Mouse (Mus musculus) ZHBTc4 (cell line): ENCODE measurements at regions not wholly inside any gene's neighbourhood (a gene's known extent, or its start where the extent isn't known, plus 50 kb on each side); places are given as distances from the start of the nearest gene placed in this dataset.
"Not testable (repeated sequence)": the region's sequence is repeated elsewhere in the genome, so short reads cannot be mapped to it uniquely, and the experiment has no call there.

Experiments used
- DNase-seq: peaks from one replicate; pipeline ENCODE4 v3.0.0-alpha.2; 2011; ENCODE audit warnings: low read depth, low spot score

DNA sequence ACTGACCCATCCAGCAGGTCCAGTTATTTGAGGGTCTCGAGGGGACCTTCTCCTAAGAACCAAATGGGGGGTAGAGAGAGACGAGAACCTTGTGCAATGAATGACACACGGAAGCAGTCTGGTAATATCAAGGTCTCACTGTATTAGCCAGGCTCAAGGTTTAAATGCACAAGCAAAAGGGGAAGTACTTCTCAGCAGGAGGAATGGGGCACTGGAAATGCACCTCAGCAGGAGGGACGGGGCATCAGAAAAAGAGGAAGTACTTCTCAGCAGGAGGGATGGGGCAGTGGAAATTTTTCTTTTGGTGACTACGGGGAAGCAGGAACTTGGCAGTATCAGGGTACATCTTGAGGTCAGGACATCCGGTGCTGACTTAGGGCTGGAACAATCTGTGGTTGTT, 74.9 kb upstream of the Vmn1r3 start:
- DNase-seq: peak; percentile 43

DNA sequence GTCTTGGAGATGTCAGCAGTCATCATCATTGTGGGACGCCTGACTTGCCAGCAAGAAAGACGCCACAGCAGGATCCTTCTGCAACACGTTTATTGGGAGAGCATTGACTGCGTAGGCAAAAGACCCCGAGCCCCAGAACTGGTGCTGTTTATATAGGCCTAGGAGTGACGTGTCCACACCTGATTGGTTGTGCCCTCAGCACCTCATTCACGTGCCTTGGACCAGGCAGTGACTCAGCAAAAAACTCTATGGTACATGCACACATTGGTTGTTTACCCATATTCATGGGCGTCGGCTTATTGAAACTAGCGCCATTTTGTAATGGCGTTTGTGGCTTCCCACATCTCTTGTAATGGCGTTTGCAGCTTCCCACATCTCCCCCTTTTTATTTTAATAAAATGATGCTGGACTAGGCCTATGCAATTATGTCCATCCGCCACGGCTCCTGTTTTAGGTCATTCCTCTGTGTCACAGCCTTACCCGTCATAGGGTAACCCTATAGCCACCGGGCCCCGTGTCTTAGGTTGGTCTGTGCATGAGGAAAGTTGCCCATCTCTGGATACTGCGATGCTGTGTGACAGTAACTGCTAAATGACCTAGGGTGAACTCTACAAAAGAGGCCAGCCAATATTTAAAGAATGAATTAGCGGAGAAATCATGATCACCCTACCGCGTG, 67.6 kb upstream of the Vmn1r3 start:
- not testable (repeated sequence) for DNase-seq

DNA sequence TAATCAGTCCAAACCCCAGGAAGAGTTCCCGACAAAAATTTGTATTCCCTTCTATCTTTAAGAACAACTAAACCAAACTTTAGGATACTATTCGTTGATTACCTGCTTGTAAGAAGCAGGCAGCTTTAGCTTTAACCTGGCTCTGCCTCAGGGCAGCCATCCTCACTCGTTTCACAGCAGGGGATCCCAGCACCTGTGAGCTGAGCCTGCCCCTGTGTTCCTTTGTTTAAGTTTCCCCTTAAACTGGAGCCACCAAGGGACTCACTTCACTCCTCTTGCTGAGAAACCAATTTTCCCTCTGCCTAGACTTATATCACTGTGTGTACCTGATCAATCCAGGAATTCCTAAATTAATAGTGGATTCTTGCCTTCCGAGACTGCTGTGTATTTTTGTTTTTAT, 65.1 kb upstream of the Vmn1r3 start:
- DNase-seq: peak; percentile 78

DNA sequence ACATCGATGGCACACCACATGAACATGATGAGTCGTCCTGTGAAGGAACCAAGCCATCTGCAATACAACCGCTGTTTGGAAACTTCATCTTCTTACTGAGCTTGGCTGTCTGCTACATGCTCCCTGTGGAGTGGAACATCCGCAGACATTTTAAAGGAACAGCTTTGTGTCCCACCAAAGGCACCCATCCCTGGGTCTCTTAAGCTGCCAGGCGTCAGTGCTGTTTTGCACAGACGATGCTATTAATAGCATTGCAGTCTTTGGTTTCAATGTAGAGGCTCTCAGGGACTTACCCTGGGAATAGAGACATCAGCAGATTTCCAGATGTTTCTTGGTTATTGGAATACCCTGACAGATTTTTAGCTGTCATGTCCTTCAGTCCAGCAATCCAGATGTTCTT, 56.9 kb upstream of the Vmn1r3 start:
- DNase-seq: not testable (repeated sequence)

DNA sequence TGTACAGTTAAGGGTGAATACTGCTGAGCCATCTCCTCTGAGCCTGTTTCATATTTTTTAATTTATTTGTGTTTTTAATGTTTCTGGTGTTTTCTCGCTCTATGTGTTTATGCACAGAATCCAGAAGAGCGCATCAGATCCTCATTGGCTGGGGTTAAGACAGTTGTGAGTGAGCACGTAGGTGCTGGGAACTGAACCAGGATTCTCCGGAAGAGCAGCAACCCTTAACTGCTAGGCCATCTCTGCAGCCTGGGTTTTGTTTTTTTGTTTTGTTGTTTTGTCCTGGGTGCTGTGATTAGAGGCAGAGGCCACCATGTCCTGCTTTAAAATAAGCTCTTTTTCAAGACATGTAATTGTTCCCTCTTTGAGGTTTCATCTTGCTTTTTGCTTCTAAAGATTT, 56.2 kb upstream of the Vmn1r3 start:
- not testable (repeated sequence) for DNase-seq

DNA sequence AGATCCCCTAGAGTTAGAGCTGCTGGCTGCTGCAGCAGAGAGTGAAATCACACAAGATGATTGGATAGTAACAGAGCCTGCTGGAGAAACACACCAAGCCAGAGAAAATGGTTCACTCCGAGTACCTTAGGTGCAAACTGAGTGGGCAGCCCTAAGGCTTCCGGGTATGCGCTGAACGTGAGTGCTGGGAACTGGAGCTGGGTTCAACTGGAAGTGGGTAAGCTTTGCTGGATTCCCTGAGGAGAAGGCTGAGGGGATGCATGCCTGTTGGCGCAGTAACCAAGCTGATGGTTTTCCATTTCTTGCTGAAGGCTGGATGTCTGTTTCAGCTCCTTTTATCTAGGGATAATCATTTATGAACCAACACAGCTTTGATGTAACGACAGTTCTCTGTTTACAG, 53.3 kb upstream of the Vmn1r3 start:
- DNase-seq: not testable (repeated sequence)

DNA sequence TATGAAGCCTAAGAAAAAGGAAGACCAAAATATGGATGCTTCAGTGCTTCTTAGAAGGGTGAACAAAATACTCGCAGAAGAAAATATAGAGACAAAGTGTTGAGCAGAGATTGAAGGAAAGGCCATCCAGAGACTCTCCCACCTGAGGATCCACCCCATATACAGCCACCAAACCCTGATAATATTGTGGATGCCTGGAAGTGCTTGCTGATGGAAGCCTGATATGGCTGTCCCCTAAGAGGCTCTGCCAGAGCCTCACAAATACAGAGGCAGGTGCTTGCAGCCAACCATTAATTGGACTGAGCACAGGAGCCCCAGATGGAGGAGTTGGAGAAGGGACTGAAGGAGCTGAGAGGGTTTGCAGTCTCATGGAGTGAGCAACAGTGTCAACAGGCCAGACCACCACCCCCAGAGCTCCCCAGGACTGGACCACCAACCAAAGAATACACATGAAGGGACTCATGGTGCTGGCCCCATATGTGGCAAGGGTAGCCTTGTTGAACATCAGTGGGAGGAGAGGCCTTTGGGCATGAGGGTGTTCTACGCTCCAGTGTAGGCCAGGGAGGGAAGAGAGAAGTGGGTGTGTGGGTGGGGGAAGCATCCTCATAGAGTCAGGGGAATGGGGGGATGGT, 51.1 kb upstream of the Vmn1r3 start:
- not testable (repeated sequence) for DNase-seq
